Mouse (Mus musculus) liver, embryonic 14.5 days (tissue): Measurements from ENCODE around the gene Vav2. TPM values are rescaled to one million over a fixed set of nuclear protein-coding genes. Genes with fewer than 3 reads are reported as not detected.

ENCODE experiments used
- ATAC-seq: fragments of 200-750 bp; cut with Nextera tagmentation; 2 replicates; pipeline ENCODE4 v1.8.0; 2017; ENCODE audit warnings: moderate number of reproducible peaks, mild to moderate bottlenecking, moderate library complexity; ENCODE audit not compliant: insufficient read depth
- DNase-seq, 3 experiments: peaks; one replicate each; pipeline ENCODE4 v3.0.0-alpha.2; 2012 to 2013; ENCODE audit warnings: low read depth in 3 of 3, low spot score in 3 of 3
- H3K27ac ChIP-seq: fragments of 300-500 bp; sonication (generic); 2 replicates; pipeline ENCODE4 v1.5.1; 2014; ENCODE audit warnings: moderate library complexity, mild to moderate bottlenecking, control low read depth, inconsistent platforms
- H3K27me3 ChIP-seq: fragments of 300-500 bp; sonication (generic); 2 replicates; pipeline ENCODE4 v1.6.1; 2014; ENCODE audit warnings: mild to moderate bottlenecking, low read length, moderate library complexity; ENCODE audit not compliant: control insufficient read depth, insufficient read depth
- H3K36me3 ChIP-seq: fragments of 300-500 bp; sonication (generic); replicated peaks from 2 replicates; pipeline ENCODE4 v1.6.1; 2014; ENCODE audit warnings: low read depth; ENCODE audit not compliant: control insufficient read depth, insufficient read depth
- H3K4me1 ChIP-seq, 2 experiments: fragments of 200-500 bp in 1 of 2; fragments of 300-500 bp in 1 of 2; sonication (generic) in 1 of 2; replicated peaks; 2 replicates each; pipeline ENCODE4 v1.6.1; 2012 to 2014; ENCODE audit warnings: antibody characterized with exemption in 1 of 2, inconsistent platforms in 1 of 2, low read length in 1 of 2; ENCODE audit not compliant: control insufficient read depth in 2 of 2, insufficient read depth in 2 of 2
- H3K4me2 ChIP-seq: fragments of 300-500 bp; sonication (generic); 2 replicates; pipeline ENCODE4 v1.6.1; 2014; ENCODE audit warnings: low read depth, mild to moderate bottlenecking, control low read depth, moderate library complexity
- H3K4me3 ChIP-seq, 2 experiments: fragments of 200-500 bp in 1 of 2; fragments of 300-500 bp in 1 of 2; sonication (generic) in 1 of 2; 2 replicates each; pipeline ENCODE4 v1.5.1; 2012 to 2014; ENCODE audit warnings: low read depth in 2 of 2, low read length in 2 of 2, mild to moderate bottlenecking in 2 of 2, control low read depth in 1 of 2, inconsistent platforms in 1 of 2, moderate library complexity in 1 of 2; ENCODE audit not compliant: insufficient read depth in 1 of 2
- H3K9ac ChIP-seq: fragments of 300-500 bp; sonication (generic); replicated peaks from 2 replicates; pipeline ENCODE4 v1.6.1; 2014; ENCODE audit warnings: mild to moderate bottlenecking, control low read depth, moderate library complexity
- H3K9me3 ChIP-seq: fragments of 300-500 bp; sonication (generic); 2 replicates; pipeline ENCODE4 v1.6.1; 2016; ENCODE audit warnings: low read length, mixed read lengths; ENCODE audit not compliant: control insufficient read depth
- CTCF ChIP-seq: IDR thresholded peaks from 2 replicates; pipeline ENCODE4 v1.5.1; 2016; ENCODE audit warnings: antibody characterized with exemption, low read depth, control low read depth
- EP300 ChIP-seq: IDR thresholded peaks from 2 replicates; pipeline ENCODE4 v1.6.1; 2016; ENCODE audit warnings: antibody characterized with exemption, low read depth
- WGBS: fragments of 180-500 bp; shearing (Covaris S2); extraction: QIAGEN DNeasy Blood & Tissue Kit; methylation state at CpG from one replicate; pipeline ENCODE4 v1.1.7; 2014; ENCODE audit not compliant: insufficient replicate concordance; 5-methylcytosine and 5-hydroxymethylcytosine counted together
- polyA plus RNA-seq, 2 experiments: library from polyadenylated mRNA; depleted of rRNA in 1 of 2; stranded (reverse) in 1 of 2; unstranded in 1 of 2; fragments of >200 nt; fragmentation: Nextera tagmentation in 1 of 2; extraction: Ambion mirVana in 1 of 2; gene quantifications; 2 replicates each; pipeline versions ENCODE4 v1.2.1 to v1.2.3; 2012 to 2014

Gene Vav2
- polyA plus RNA-seq, 2 experiments = 2.8 to 5.8 TPM

GRCm38 (mm10) chr2:27462901-27463300 is 36.1 kb upstream of the Vav2 start:
- Histone ChIP-seq H3K27ac (no peak overlapping the region), H3K4me2 (no peak overlapping the region), H3K9ac (no peak overlapping the region), H3K4me3 (no peak overlapping the region), H3K4me1 (no peaks in the 10 kb centered on the region), H3K36me3 (peaks cover 41% of the 10 kb centered on the region), H3K9me3 (no peaks in the 10 kb centered on the region), H3K27me3 (no peaks in the 10 kb centered on the region)
- TF ChIP-seq EP300 = no peak
- no peak for TF ChIP-seq CTCF
- ATAC-seq = no peak
- 82% methylated on average over 4 of the region's 4 CpGs for WGBS
- no peak for DNase-seq

DNA sequence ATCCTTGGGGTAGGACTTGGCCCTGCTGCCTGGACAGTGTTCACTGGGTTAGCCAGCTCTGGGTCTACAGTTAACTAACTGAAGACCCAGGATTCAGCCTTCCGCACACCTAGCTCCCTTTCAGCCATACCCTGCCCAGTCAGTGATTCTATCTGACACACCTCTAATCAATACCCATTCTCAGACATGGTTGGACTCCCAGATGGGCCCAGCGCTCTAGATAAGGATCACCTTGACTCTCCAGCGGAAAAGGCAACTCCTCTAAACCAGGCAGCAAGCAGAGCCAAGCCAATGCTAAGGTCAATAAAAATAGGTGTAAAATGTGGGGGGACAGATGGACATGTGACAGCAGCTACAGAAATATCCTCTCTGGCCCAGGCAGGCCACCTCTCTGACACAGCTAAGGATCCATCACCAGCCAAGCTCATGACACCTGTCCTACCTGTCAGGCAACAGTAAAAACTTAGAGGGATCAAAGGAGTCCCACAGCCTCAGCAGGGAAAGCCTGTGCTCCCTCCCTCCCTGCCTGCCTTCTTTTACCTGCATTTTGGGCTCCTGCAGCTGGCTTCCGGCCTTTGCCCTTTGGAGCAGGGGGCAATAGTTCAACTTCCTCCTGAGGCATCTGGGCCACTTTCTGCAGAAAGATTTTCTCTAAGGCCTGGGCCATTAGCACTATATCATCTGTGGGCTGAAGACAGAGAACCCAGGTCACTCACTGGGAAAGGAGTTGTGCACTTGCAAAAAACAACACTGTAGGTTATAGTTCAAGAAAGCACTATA is 35.2 kb upstream of the Vav2 start:
- no peak for ATAC-seq
- no peak for TF ChIP-seq CTCF
- no peak for TF ChIP-seq EP300
- Histone ChIP-seq H3K27me3 (no peaks in the 10 kb centered on the region), H3K27ac (no peak overlapping the region), H3K4me1 (no peaks in the 10 kb centered on the region), H3K4me3 (no peak overlapping the region), H3K9ac (no peak overlapping the region), H3K36me3 (peaks cover 49% of the 10 kb centered on the region), H3K9me3 (no peaks in the 10 kb centered on the region), H3K4me2 (no peak overlapping the region)
- WGBS = 79% methylated on average over 4 of the region's 4 CpGs
- no peak for DNase-seq

DNA sequence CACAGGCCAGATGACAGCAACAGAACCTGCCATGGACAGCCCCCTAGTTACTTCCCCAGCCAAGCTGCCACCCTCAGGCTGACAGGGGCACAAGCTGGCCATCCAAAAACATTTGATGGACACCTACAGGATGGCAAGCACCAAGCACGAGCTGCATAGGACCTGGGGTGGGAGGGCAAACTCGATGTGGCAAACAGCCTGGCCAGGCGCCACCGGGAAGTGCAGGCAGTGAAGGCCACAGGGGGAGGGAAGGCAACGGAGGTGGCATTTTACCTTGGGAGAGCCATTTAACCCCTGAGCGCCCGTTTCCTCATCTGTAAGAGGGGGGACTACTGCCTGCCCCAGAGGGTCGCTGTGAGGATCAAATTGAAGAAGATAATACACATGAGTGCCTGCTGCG is 33.8 kb upstream of the Vav2 start:
- WGBS = 71% methylated on average over 9 of the region's 9 CpGs
- no peak overlapping the region for H3K4me3 ChIP-seq
- no peaks in the 10 kb centered on the region for H3K9me3 ChIP-seq
- no peak overlapping the region for H3K4me2 ChIP-seq
- ATAC-seq (no peak), DNase-seq (no peak)
- no peaks in the 10 kb centered on the region for H3K4me1 ChIP-seq
- H3K9ac ChIP-seq = no peak overlapping the region
- H3K27me3 ChIP-seq = no peaks in the 10 kb centered on the region
- H3K27ac ChIP-seq = no peak overlapping the region
- H3K36me3 ChIP-seq = peaks cover 62% of the 10 kb centered on the region
- TF ChIP-seq EP300 = no peak
- TF ChIP-seq CTCF = no peak

GRCm38 (mm10) chr2:27460163-27460562 is 33.3 kb upstream of the Vav2 start:
- Histone ChIP-seq H3K4me3 (no peak overlapping the region), H3K36me3 (peaks cover 62% of the 10 kb centered on the region), H3K9ac (no peak overlapping the region), H3K9me3 (no peaks in the 10 kb centered on the region), H3K27me3 (no peaks in the 10 kb centered on the region), H3K4me2 (no peak overlapping the region), H3K4me1 (no peaks in the 10 kb centered on the region), H3K27ac (no peak overlapping the region)
- DNase-seq = no peak
- TF ChIP-seq CTCF = no peak
- TF ChIP-seq EP300 = no peak
- no peak for ATAC-seq
- 79% methylated on average over 5 of the region's 5 CpGs for WGBS

GRCm38 (mm10) chr2:27459735-27460134 is 32.9 kb upstream of the Vav2 start:
- ATAC-seq = no peak
- Histone ChIP-seq H3K4me3 (no peak overlapping the region), H3K9ac (no peak overlapping the region), H3K4me2 (no peak overlapping the region), H3K9me3 (no peaks in the 10 kb centered on the region), H3K27ac (no peak overlapping the region), H3K36me3 (peaks cover 64% of the 10 kb centered on the region), H3K27me3 (no peaks in the 10 kb centered on the region), H3K4me1 (no peaks in the 10 kb centered on the region)
- no peak for DNase-seq
- 76% methylated on average over 7 of the region's 7 CpGs for WGBS
- TF ChIP-seq CTCF (no peak), EP300 (no peak)
